Mouse (Mus musculus) common myeloid progenitor, adult 5-6 weeks (primary cell): ENCODE results near the gene Chst3. TPM values are rescaled to one million over a fixed set of nuclear protein-coding genes. Genes with fewer than 3 reads are reported as not detected.
A peak's percentile ranks its signal among the peaks of the same experiment; 100 is the strongest.
"Not testable (repeated sequence)": the region's sequence is repeated elsewhere in the genome, so short reads cannot be mapped to it uniquely, and the experiment has no call there.

Experiments used
- ATAC-seq: replicated peaks from 2 replicates; pipeline ENCODE4 v1.8.0; 2016; ENCODE audit warnings: low read depth, mild to moderate bottlenecking, moderate TSS enrichment, inconsistent platforms; ENCODE audit not compliant: poor library complexity, severe bottlenecking
- total RNA-seq: library from RNA; stranded (forward); fragments of 200-1000, 187-1606 nt; gene quantifications from 2 replicates; pipeline ENCODE4 v1.2.3, GENCODE M21; 2017

The Chst3 gene
- total RNA-seq, 1 experiment from 2014 or later: not detected

DNA sequence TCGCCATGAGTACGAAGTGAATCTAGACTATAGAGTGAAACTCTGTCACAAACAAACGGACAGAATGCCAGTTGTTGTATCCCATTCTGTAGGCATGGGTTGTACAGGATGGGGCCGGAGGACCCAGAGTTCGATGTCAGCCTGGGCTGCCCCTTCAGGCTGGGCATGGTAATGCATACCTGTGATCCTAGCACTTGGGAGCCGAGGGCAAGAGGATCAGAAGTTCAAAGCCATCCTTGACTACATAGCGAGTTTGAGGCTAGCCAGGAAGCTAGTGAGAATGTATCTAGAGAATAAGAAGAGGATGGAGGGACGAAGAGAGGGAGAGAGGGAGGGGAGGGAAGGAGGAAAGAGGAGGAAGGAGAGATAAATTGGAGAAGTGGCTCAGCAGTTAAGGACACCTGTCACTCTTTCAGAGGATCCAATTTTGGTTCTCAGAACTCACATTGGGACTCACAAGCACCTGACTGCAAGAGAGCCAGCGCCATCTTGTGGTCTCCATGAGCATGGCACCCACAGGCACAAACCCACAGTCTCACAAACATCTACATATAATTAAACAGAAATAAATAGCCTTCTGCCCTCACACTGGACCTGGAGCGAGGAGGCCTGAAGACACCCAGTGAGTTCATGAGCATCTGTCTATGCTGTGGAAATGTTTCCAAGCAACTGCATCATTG, 18.6 kb upstream of the Chst3 start:
- ATAC-seq: peak; percentile 25; the same call in 1 of the 2 replicates

- not testable (repeated sequence) for ATAC-seq
Observed at GRCm38 (mm10) chr10:60235876-60236275, 16.8 kb upstream of the Chst3 start.

GRCm38 (mm10) chr10:60234006-60234405, 14.9 kb upstream of the Chst3 start:
- no peak for ATAC-seq

- ATAC-seq: no peak
Observed at GRCm38 (mm10) chr10:60230321-60231088, 11.4 kb upstream of the Chst3 start.

DNA sequence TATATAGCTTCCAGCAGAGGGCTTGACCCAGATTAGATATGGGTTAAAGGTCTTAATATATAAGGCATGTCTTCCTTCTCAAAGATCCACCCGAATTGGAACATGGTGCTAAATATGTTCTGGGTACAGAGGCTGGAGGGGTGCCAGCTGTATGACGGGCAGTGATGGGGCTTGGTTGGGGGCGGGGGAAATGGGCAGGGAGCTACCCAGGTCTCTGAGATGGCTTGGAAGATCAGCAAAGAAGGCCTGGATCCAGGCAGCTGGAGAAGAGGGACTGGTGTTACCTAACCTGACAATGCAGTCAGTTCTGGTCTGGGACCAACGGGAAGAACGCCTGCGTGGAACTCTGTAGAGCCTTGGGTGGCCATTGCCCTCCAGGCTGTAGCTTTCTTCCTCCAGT, 10.1 kb upstream of the Chst3 start:
- ATAC-seq: no peak

- ATAC-seq: no peak
Observed at GRCm38 (mm10) chr10:60227666-60228065, 8.6 kb upstream of the Chst3 start.

DNA sequence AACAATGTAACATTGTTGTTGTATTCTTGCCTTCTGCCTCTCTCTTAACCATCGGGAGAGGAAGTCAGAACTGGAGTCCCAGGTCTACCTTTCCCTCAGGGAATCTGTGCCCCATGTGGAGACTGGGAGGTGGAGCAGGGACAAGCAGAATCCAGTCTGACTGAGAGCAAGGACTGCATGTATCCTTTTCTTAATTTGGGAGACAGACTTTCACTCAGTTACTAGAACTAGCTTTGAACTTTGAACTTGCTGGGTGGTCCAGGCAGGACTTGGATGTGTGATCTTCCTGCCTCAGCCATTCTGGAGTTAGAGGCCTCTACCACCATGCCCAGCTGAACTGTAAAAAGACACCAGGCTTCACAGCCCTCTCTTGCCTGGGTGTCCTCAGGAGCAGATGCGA, 5.5 kb upstream of the Chst3 start:
- no peak for ATAC-seq

DNA sequence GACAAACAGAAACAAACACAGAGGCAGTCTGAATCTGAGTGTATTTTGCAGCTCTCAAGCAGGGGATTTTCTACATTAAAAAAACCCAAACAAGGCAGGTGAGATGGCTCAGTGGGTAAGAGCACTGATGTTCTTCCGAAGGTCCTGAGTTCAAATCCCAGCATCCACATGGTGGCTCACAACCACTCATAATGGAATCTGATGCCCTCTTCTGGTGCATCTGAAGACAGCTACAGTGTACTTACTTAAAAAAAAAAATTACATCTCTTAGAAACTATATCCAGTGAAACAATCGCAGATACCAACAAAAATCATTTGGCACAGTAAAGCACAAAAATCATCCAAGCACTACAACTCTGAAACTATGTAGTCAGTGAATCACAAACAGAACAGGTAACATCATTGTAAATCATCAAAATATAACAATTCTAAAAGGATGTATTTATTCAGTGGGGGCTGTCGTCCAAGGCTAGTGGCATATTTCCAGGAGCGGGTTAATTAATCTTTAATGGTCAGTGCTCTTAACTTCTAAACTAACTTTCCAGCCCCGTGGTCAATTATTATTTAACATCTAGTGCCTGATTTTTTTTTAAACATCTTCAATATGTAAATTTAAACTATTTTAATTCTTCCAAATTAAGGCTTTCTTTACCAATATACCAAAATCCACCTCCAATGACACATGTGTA, 2.7 kb upstream of the Chst3 start:
- not testable (repeated sequence) for ATAC-seq

- ATAC-seq: no peak
Observed at GRCm38 (mm10) chr10:60220607-60221006, 1.5 kb upstream of the Chst3 start.

DNA sequence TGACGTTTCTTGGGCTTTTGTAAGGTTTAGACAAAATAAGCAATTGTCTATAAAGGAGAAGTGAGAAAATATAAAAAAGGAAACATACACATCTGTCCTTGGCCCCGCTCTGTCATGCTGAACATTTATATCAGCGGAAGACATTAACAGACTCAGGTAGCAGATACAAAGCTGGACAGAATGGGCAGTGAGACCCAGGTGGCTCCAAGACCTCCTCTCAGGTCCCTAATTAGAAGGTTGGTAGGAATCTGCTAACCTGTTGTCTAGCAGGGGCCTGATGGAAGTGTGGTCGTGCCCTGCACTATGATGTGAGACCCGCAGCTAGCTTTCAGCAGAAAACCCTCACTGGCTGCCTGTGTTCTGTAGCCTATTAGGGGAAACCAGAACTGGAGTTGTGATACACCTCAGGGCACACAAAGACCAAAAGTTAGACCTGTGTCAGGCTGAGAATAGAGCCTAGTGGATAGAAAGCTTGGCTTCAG, 1.0 kb upstream of the Chst3 start:
- ATAC-seq: 0 out of 2 replicates have a peak, but pooled peaks have one; percentile 29

DNA sequence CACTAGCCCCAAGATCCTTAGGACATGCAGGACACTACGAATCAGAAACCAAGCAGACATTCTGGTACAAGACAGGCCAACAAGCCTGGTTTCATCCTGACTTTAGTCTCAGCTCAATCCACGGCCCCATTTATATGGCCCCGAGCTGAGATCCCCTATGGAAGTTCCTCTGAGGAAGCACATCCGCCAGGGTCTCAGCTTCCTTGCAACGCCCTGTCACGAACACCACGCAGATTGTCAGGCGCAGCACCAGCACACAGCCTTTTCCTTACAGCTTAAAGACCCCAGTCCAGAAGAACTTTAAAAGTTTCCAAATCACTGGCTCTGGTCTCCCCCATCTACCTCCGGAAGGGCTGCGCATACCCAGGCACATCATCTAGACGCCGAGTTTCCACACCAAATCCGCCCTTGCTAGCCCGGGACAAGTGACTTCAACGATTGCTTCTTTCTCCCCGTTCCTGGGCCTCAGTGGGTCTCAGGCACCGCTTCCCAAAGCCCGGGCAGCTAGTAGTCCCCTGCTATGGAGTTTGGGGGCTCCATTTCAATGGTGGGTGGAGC, 948 bp downstream of the Chst3 start:
- ATAC-seq: no peak

DNA sequence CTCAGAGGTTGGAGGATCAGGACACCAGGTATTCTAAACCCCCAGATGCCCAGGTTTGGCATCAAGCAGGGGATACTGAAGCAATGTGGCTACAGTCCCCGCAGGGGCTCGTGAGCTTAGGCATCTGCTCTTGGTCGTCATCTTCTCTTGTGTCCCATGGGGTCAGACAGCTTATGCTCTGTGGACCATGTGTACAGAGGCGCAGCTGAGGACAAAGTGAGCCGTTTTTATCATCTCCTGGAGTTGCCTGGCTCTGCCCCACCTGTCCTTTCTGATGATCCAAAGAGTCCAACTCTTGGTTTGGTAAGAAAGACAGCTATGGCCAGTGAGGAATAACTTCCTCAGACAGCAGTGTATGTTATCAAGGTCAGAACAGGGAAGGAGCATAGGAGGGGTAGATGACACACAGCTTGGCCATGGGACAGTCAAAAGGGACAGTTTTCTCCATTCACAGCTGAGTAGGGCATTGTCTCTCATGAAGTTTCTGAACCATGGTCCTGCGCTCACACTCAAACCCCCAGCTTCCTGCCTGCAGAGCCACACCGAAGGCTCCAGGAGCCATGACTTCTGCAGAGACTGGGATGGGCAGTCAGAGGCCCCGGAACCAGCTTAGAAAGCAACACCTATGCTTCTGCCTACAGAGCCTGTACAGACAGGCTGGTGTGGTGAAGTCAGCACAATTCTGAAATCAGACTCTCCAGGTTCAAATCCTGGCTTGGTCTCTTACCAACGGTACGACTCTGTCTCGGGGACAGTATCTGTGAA, 2.5 kb downstream of the Chst3 start:
- ATAC-seq: no peak

DNA sequence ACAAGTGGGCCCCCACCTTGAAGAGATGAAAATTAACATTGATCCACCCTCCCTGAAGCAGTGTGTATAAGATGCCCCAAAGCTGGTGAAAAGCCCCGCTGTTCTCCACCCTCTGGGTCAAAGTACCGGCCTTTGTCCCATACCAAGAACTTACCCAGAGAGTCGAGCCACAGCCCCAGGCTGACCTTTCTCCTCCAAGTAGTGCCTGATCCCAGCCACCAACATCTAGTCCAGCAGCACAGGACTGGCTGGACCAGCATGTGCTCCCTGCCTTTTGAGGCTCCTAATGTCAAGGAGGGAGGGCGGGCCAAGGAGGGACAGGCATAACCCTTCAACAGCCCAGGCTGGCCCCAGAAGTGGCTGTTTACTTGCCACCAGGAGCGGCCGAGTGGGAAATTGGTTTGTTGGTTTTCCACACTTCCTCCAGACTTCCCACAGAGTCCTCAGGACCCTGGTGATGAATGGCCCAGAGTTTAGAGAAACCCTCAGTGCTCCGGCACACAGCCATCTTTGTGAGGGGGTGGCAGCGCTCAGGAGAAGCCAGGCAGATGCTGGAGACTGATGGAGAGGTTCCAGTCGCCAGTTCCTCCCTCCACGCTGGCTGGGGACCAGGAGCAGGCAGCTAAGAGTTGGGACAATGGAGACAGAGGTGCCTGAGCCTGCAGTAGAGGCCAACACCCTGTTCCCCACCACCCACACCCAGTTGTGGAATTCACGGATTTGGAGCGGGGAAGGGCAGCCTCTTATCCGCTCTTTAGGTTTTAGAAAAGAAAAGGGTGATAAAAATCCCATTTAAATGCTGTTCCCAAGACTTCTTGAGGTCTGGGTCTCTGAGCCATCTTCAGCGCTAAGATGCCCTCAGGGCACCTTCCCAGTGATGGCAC, 3.7 kb downstream of the Chst3 start:
- ATAC-seq: no peak

DNA sequence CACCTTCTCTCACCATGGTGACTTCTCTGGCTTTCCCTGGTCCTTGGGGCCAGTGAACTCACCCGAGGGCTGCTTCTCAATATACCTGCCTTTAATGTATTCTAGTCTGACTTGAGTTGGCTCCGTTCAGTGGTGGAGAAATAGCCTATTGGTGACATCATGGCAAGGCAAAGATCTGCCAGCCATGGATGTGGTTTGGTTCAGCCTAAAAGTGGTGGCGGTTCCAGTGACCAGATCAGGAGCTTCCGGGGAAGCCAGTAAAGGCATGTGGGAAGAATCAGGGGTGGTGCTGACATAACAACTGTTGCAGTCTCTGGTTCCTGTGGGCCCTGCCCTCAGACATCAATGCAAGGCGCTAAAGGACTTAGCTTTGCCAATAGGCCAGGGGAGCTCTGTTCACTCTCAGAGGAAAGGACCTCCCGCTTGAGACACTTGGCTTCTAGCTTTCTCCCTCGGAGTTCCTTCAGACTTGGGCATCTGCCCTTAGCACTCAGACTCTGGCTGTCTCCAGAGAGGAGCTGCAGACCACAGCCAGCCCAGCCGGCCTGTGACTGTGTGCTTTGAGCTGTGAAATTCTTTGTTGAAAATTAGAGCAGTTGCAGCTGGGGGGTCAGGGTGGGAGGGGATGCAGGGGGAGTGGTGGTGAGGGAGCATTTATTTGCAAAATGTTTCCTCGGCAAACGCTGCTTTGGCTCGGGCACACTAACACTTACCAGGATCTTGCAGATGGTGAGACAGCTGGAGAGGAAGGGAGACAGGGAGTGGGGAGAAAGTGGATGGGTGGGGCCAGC, 6.3 kb downstream of the Chst3 start:
- no peak for ATAC-seq

DNA sequence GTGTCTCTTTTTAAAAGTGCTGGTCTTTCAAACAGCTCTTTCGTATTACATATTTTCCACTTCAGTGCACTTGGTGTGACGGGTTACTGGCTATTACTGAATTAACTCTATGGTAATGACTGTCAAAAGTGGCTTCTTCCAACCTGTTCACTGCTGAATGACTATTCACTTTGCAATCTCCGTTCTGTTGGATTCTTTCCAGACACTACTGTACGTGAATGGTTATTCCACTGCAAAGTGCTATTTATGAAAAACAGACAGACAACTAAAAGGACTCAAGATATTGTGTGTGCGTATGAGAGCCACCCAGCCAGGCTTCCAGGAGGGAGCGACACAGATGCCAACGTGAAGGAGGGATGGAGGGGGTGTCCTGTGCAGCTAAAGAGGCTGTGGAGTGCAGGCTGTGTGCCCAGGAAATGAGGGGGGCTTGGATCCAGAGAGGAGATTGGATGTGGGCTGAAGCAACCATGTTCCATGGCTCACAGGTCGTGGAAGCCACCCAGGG, 7.5 kb downstream of the Chst3 start:
- ATAC-seq: no peak

GRCm38 (mm10) chr10:60210468-60210867, 8.6 kb downstream of the Chst3 start:
- ATAC-seq: no peak

- ATAC-seq: peak; percentile 53; the same call in 1 of the 2 replicates
Observed at GRCm38 (mm10) chr10:60209237-60209636, 9.8 kb downstream of the Chst3 start.

DNA sequence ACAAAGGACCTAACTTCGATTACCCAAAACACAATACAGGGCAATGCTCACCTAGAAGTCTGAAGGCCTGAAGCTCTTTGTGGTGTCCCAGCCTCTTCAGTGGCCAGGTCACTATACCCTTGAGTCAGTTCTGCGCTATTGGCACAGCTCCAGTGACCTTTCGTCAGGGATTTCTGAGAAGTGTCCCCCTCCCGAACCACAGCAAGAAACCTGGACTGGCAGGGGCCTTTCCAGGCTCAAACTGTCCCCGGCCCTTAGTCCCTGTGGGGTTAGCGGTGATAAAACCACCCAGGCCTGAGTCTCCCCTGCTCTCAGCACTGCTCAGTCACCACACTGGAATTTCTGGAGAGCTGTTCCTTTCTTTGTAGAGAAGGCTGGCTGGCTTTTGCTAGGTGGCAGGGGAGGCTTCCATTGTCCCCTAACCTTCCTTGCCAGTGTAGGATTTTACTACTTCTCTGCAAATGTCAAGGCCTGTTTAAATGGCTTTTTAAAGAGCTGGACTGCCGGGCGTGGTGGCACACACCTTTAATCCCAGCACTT, 11.8 kb downstream of the Chst3 start:
- no peak for ATAC-seq
